Mouse (Mus musculus) ES-Bruce4 (cell line): ENCODE measurements at regions not wholly inside any gene's neighbourhood (a gene's known extent, or its start where the extent isn't known, plus 50 kb on each side); places are given as distances from the start of the nearest gene placed in this dataset.

ENCODE experiments used
- CTCF ChIP-seq: IDR thresholded peaks from one replicate; pipeline ENCODE4 v1.8.1; 2011; ENCODE audit warnings: low read depth, low read length
- POLR2A ChIP-seq: IDR thresholded peaks from one replicate; pipeline ENCODE4 v1.8.1; 2011; ENCODE audit warnings: low read length; ENCODE audit not compliant: insufficient read depth

DNA sequence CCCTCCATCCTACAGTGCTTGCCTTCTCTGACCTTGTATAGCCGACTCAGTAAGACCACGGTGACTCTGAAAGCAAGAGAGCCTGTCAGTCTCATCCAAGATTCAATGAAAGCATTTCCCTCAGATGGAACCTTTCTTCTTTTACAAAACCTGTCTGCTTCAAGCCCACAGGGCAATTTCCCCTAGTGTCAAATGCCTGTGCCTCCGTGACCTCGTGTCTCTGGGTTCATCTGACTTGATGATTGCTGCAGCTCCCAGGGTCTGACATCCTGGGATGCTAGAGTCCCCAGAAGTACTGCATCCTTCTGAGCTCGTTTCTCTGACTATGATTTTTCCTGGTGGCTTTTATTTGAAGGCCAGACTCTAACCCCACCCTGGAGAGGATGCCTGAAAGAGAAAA, 270.3 kb upstream of the Npvf start:
- TF ChIP-seq POLR2A (no peak), CTCF (no peak)
